Comparison of ENCODE assay signal across 9 mouse cellular contexts in the genomic region with DNA sequence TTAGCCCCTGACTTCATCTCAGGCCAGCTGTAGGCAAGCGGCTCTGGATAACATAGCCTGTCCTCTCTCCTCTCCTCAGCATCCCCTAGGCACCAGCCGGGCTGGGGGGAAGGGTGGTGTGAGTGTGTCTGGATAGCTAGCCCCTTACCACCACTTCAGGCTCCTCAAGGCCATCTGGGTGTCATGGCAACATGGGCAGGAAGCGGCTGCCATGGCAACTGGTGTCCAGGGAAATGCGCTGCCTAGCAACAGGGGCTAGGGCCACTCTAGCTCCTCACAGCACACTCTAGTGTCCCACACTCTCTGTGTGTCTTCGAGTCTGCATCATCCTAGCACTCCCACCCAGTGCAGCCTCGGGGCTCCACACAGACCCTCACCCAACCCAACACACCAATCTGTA. TPM values are rescaled to one million over a fixed set of nuclear protein-coding genes. Genes with fewer than 3 reads are reported as not detected.
A peak's percentile ranks its signal among the peaks of the same experiment; 100 is the strongest.
DNase-seq lines count a peak whose midpoint lies in the region; ATAC-seq and TF ChIP-seq lines count a peak whose summit lies in the region.
"Had no signal": no experiment of that assay in that cellular context is flagged by ENCODE, and none has a peak within 500 bp of the region (broad histone marks: within the 10 kb centered on the region; RNA-seq: fewer than 3 reads in every experiment).

No protein-coding gene starts in this region.

- ATAC-seq in hindbrain, embryonic 14.5 days (ENCODE audit: low FRiP score), result peak; percentile 89
- ATAC-seq in midbrain, embryonic 13.5 days, result peak; percentile 97

- TF ChIP-seq RAD21 in MEL (IDR thresholded peaks at IDR 0.05; ENCODE audit: low read depth, low read length), result no peak

- H3K4me1 ChIP-seq in MEL (ENCODE audit: control insufficient read depth in 1 of 2, insufficient read depth in 2 of 2, low read length in 2 of 2), result peaks cover 0 to 5% of the 10 kb centered on the region in 2 experiments; a peak in 1 of 4 replicates
- H3K4me1 ChIP-seq in hindbrain, embryonic 14.5 days (replicated peaks; ENCODE audit: control insufficient read depth, insufficient read depth, low read length), result peaks cover 48% of the 10 kb centered on the region
- peaks cover 62% of the 10 kb centered on the region for H3K4me1 ChIP-seq in midbrain, embryonic 13.5 days (replicated peaks)

- H3K36me3 ChIP-seq in MEL (ENCODE audit: control insufficient read depth in 1 of 2, insufficient read depth in 2 of 2, low read length in 2 of 2), result no peaks in the 10 kb centered on the region; a peak in 1 of 4 replicates
- H3K36me3 ChIP-seq in hindbrain, embryonic 14.5 days (replicated peaks; ENCODE audit: control insufficient read depth, insufficient read depth), result no peaks in the 10 kb centered on the region
- H3K36me3 ChIP-seq in midbrain, embryonic 13.5 days, result no peaks in the 10 kb centered on the region

- intact Hi-C loops in heart, postnatal 10 days (cut with DNase I), result no loop called here

- no peak overlapping the region for H3K9ac ChIP-seq in MEL (ENCODE audit: control insufficient read depth, low read depth, low read length, poor library complexity, severe bottlenecking)
- H3K9ac ChIP-seq in hindbrain, embryonic 14.5 days, result peak overlapping the region; percentile 53
- H3K9ac ChIP-seq in midbrain, embryonic 13.5 days (replicated peaks), result peak overlapping the region; percentile 64

- no peaks in the 10 kb centered on the region for H3K9me3 ChIP-seq in MEL (replicated peaks; ENCODE audit: insufficient read depth, low read length)
- no peaks in the 10 kb centered on the region for H3K9me3 ChIP-seq in hindbrain, embryonic 14.5 days (ENCODE audit: control insufficient read depth, low read length)
- no peaks in the 10 kb centered on the region for H3K9me3 ChIP-seq in midbrain, embryonic 13.5 days

- no peaks in the 10 kb centered on the region for H3K79me2 ChIP-seq in MEL (ENCODE audit: control insufficient read depth, insufficient read depth, low read length, poor library complexity)

- no peaks in the 10 kb centered on the region for H3K27me3 ChIP-seq in MEL (ENCODE audit: control insufficient read depth in 1 of 2, insufficient read depth in 2 of 2, low read length in 2 of 2)
- no peaks in the 10 kb centered on the region for H3K27me3 ChIP-seq in hindbrain, embryonic 14.5 days (ENCODE audit: control insufficient read depth, insufficient read depth, low read length)
- peaks cover 6% of the 10 kb centered on the region; the same call in 1 of the 2 replicates for H3K27me3 ChIP-seq in midbrain, embryonic 13.5 days

- no peak overlapping the region for H3K27ac ChIP-seq in MEL (ENCODE audit: control insufficient read depth, low read depth, low read length)
- H3K27ac ChIP-seq in hindbrain, embryonic 14.5 days, result peak overlapping the region; percentile 92
- peak overlapping the region; percentile 95 for H3K27ac ChIP-seq in midbrain, embryonic 13.5 days

- TF ChIP-seq EP300 in MEL (IDR thresholded peaks at IDR 0.05; ENCODE audit: low read depth in 1 of 2, low read length in 2 of 2), result no peak

- DNase-seq in MEL (ENCODE audit: low read depth, low spot score), result no peak
- peak; percentile 92 for DNase-seq in embryo, embryonic 11 days
- DNase-seq in hindbrain, embryonic 14.5 days (ENCODE audit: low spot score), result peak; percentile 91
- DNase-seq in adrenal gland, postnatal 25 days, result no peak
- no peak for DNase-seq in heart, postnatal 10 days
- DNase-seq in urinary bladder, adult 18-20 months (ENCODE audit: low spot score in 2 of 2), result no peak
- no peak for DNase-seq in natural killer cell, adult 2 months (ENCODE audit: low spot score in 2 of 2)

- H3K4me3 ChIP-seq in MEL (ENCODE audit: control insufficient read depth in 1 of 2, insufficient read depth in 1 of 2, low read depth in 2 of 2, low read length in 2 of 2), result no peak overlapping the region
- peak overlapping the region; percentile 26 for H3K4me3 ChIP-seq in hindbrain, embryonic 14.5 days (replicated peaks; ENCODE audit: low read length)
- H3K4me3 ChIP-seq in midbrain, embryonic 13.5 days (replicated peaks), result peak overlapping the region; percentile 35

- TF ChIP-seq POLR2A in MEL (IDR thresholded peaks at IDR 0.05; ENCODE audit: control insufficient read depth in 1 of 2, insufficient read depth in 1 of 2, low read depth in 1 of 2, low read length in 2 of 2, poor library complexity in 1 of 2), result no peak

- peak overlapping the region; percentile 53 for H3K4me2 ChIP-seq in hindbrain, embryonic 14.5 days (replicated peaks)
- H3K4me2 ChIP-seq in midbrain, embryonic 13.5 days (replicated peaks), result peak overlapping the region; percentile 61

- 7% methylated on average over 6 of the region's 6 CpGs for WGBS in hindbrain, embryonic 14.5 days
- 11% methylated on average over 6 of the region's 6 CpGs for WGBS in midbrain, embryonic 13.5 days

- TF ChIP-seq CTCF in MEL (IDR thresholded peaks at IDR 0.05 in 2 of 3, conservative IDR thresholded peaks at IDR 0.05 in 1 of 3; ENCODE audit: control insufficient read depth in 1 of 3, insufficient read depth in 1 of 3, low read depth in 2 of 3, low read length in 3 of 3, poor library complexity in 1 of 3, severe bottlenecking in 1 of 3), result no peak

TF ChIP-seq in MEL, 35 proteins besides CTCF, POLR2A, EP300 and RAD21:
- TF ChIP-seq POLR2AphosphoS5 (IDR thresholded peaks at IDR 0.05; ENCODE audit: borderline replicate concordance, low read depth, low read length) (peak; percentile 30; the same call in 1 of the 2 replicates), JUND (IDR thresholded peaks at IDR 0.05; ENCODE audit: low read depth, low read length) (no peak)

RNA-seq across cellular contexts. Expression of a gene that starts 4.0 kb away (rescaled TPM):
- not detected in 2 replicates for total RNA-seq in MEL (2012; rRNA removed)
- polyA plus RNA-seq in MEL (2012; ENCODE audit: insufficient read depth in 1 of 2, insufficient read length in 2 of 2, low read depth in 1 of 2, low replicate concordance in 2 of 2, missing spikeins in 1 of 2), result not detected
- not detected in 2 replicates for polyA plus RNA-seq in hindbrain, embryonic 14.5 days (2014; fragmentation: Nextera tagmentation; extraction: Ambion mirVana)
- polyA plus RNA-seq in midbrain, embryonic 13.5 days (2015; fragmentation: Nextera tagmentation; extraction: Ambion mirVana), result 0.09 TPM in 1 of 2 replicates, not detected in the other
- not detected in 2 replicates for total RNA-seq in adrenal gland, postnatal 25 days (2021)
- not detected for total RNA-seq in heart, postnatal 10 days (2021)

RNA-seq across cellular contexts. Expression of a gene that starts 21.2 kb away (rescaled TPM):
- 9.1 and 9.6 TPM in 2 replicates for total RNA-seq in MEL (2012; rRNA removed)
- 10 to 100 TPM in 1 of 2 experiments, not detected in 1; 33.2 TPM for polyA plus RNA-seq in MEL (2012; ENCODE audit: insufficient read depth in 1 of 2, insufficient read length in 2 of 2, low read depth in 1 of 2, low replicate concordance in 2 of 2, missing spikeins in 1 of 2)
- polyA plus RNA-seq in hindbrain, embryonic 14.5 days (2014; fragmentation: Nextera tagmentation; extraction: Ambion mirVana), result 14.8 and 16.4 TPM in 2 replicates
- 10.1 and 11.9 TPM in 2 replicates for polyA plus RNA-seq in midbrain, embryonic 13.5 days (2015; fragmentation: Nextera tagmentation; extraction: Ambion mirVana)
- 21.5 and 26.8 TPM in 2 replicates for total RNA-seq in adrenal gland, postnatal 25 days (2021)
- 10 to 100 TPM; 33.2 to 35.7 TPM for total RNA-seq in heart, postnatal 10 days (2021)

RNA-seq across cellular contexts. Expression of a gene that starts 34.8 kb away (rescaled TPM):
- 132 and 178 TPM in 2 replicates for total RNA-seq in MEL (2012; rRNA removed)
- polyA plus RNA-seq in MEL (2012; ENCODE audit: insufficient read depth in 1 of 2, insufficient read length in 2 of 2, low read depth in 1 of 2, low replicate concordance in 2 of 2, missing spikeins in 1 of 2), result 100 to 1,000 TPM in 1 of 2 experiments, not detected in 1; 185 TPM
- 70.9 and 77.0 TPM in 2 replicates for polyA plus RNA-seq in hindbrain, embryonic 14.5 days (2014; fragmentation: Nextera tagmentation; extraction: Ambion mirVana)
- polyA plus RNA-seq in midbrain, embryonic 13.5 days (2015; fragmentation: Nextera tagmentation; extraction: Ambion mirVana), result 100 and 115 TPM in 2 replicates
- total RNA-seq in adrenal gland, postnatal 25 days (2021), result 60.1 and 63.9 TPM in 2 replicates
- 10 to 100 TPM; 24.1 to 30.6 TPM for total RNA-seq in heart, postnatal 10 days (2021)

RNA-seq across cellular contexts. Expression of a gene that starts 34.8 kb away (rescaled TPM):
- 420 and 440 TPM in 2 replicates for total RNA-seq in MEL (2012; rRNA removed)
- polyA plus RNA-seq in MEL (2012; ENCODE audit: insufficient read depth in 1 of 2, insufficient read length in 2 of 2, low read depth in 1 of 2, low replicate concordance in 2 of 2, missing spikeins in 1 of 2), result 100 to 1,000 TPM; 162 to 681 TPM
- 411 and 415 TPM in 2 replicates for polyA plus RNA-seq in hindbrain, embryonic 14.5 days (2014; fragmentation: Nextera tagmentation; extraction: Ambion mirVana)
- 519 and 564 TPM in 2 replicates for polyA plus RNA-seq in midbrain, embryonic 13.5 days (2015; fragmentation: Nextera tagmentation; extraction: Ambion mirVana)
- total RNA-seq in adrenal gland, postnatal 25 days (2021), result 139 and 168 TPM in 2 replicates
- total RNA-seq in heart, postnatal 10 days (2021), result 10 to 100 TPM; 79.1 to 82.9 TPM

RNA-seq across cellular contexts. Expression of a gene that starts 44.4 kb away (rescaled TPM):
- 0.77 and 0.85 TPM in 2 replicates for total RNA-seq in MEL (2012; rRNA removed)
- polyA plus RNA-seq in MEL (2012; ENCODE audit: insufficient read depth in 1 of 2, insufficient read length in 2 of 2, low read depth in 1 of 2, low replicate concordance in 2 of 2, missing spikeins in 1 of 2), result 10 to 100 TPM in 1 of 2 experiments, not detected in 1; 32.7 TPM
- polyA plus RNA-seq in hindbrain, embryonic 14.5 days (2014; fragmentation: Nextera tagmentation; extraction: Ambion mirVana), result 5.3 TPM in 1 of 2 replicates, not detected in the other
- not detected in 2 replicates for polyA plus RNA-seq in midbrain, embryonic 13.5 days (2015; fragmentation: Nextera tagmentation; extraction: Ambion mirVana)
- total RNA-seq in adrenal gland, postnatal 25 days (2021), result not detected in 2 replicates
- total RNA-seq in heart, postnatal 10 days (2021), result not detected
- polyA plus RNA-seq: gonadal fat pad, adult 2 months had no signal

Comparison
In these comparisons a context has a peak if more than half of its experiments do, and no peak if none do; other contexts are left out.
1. DNase-seq: peak in embryo, embryonic 11 days (single experiment) and hindbrain, embryonic 14.5 days (single experiment); none in MEL (single experiment), adrenal gland, postnatal 25 days (single experiment), heart, postnatal 10 days (0 of 2), urinary bladder, adult 18-20 months (0 of 2) and natural killer cell, adult 2 months (0 of 2).
2. H3K4me3 ChIP-seq: peak in hindbrain, embryonic 14.5 days (single experiment) and midbrain, embryonic 13.5 days (single experiment); none in MEL (0 of 2).